In genomic region chr3:57470981-57471601, GRCm38 (mm10) we compare ENCODE assay signal across 9 mouse cellular contexts. TPM values are rescaled to one million over a fixed set of nuclear protein-coding genes. Genes with fewer than 3 reads are reported as not detected.
DNase-seq lines count a peak whose midpoint lies in the region; TF ChIP-seq lines count a peak whose summit lies in the region.
"Had no signal": no experiment of that assay in that cellular context is flagged by ENCODE, and none has a peak within 500 bp of the region (broad histone marks: within the 10 kb centered on the region; RNA-seq: fewer than 3 reads in every experiment).

No protein-coding gene starts in this region.

- peak; percentile 41 for DNase-seq in ovary, adult 18-20 months (ENCODE audit: low spot score)
- no peak for DNase-seq in ovary, postnatal 10 days (ENCODE audit: low spot score)
- peak; percentile 36 to 56 for DNase-seq in heart, postnatal 14 days
- peak; percentile 62 to 72 for DNase-seq in kidney, postnatal 4 days
- peak; percentile 40 for DNase-seq in lung, postnatal 14 days
- peak; percentile 17 for DNase-seq in right cerebral cortex, postnatal 14 days
- DNase-seq in spleen, postnatal 14 days (ENCODE audit: low spot score in 2 of 2) = no peak

- TF ChIP-seq CTCF in embryonic fibroblast, embryonic 13.5 days (IDR thresholded peaks at IDR 0.05; ENCODE audit: borderline replicate concordance, insufficient read depth, low read length) = no peak

- intact Hi-C loops in heart, postnatal 14 days (cut with DNase I) = loop anchor here (1.0 to 2.0 kb wide), 3 partner anchors 44 to 144 kb away; no protein-coding TSS in a partner anchor

- TF ChIP-seq POLR2A in embryonic fibroblast, embryonic 13.5 days (IDR thresholded peaks at IDR 0.05; ENCODE audit: low read depth, low read length) = no peak

- peak overlapping the region; percentile 23; the same call in 1 of the 2 replicates for H3K4me3 ChIP-seq in embryonic fibroblast, embryonic 13.5 days (ENCODE audit: insufficient read depth, low read length)

- peak overlapping the region; percentile 98 for H3K27ac ChIP-seq in embryonic fibroblast, embryonic 13.5 days (ENCODE audit: insufficient read depth, low read length)

- peaks cover 13% of the 10 kb centered on the region for H3K4me1 ChIP-seq in embryonic fibroblast, embryonic 13.5 days (ENCODE audit: control insufficient read depth, insufficient read depth, low read length)

RNA-seq across cellular contexts. Expression of gene Tm4sf4, which starts 46.0 kb away (rescaled TPM):
- polyA plus RNA-seq in embryonic fibroblast, embryonic 13.5 days (2011; ENCODE audit: insufficient read length, low read depth, missing spikeins) = not detected in 2 replicates
- under 1 TPM in 1 of 2 experiments, not detected in 1; 0.29 TPM for total RNA-seq in heart, postnatal 14 days (2021)
- total RNA-seq: layer of hippocampus, adult 8-10 months had no signal

Comparison
In these comparisons a context has a peak if more than half of its experiments do, and no peak if none do; other contexts are left out.
1. DNase-seq: peak in ovary, adult 18-20 months (single experiment), heart, postnatal 14 days (2 of 2), kidney, postnatal 4 days (2 of 2), lung, postnatal 14 days (single experiment) and right cerebral cortex, postnatal 14 days (single experiment); none in ovary, postnatal 10 days (single experiment) and spleen, postnatal 14 days (0 of 2).